ENCODE assay signal across 10 mouse cellular contexts in the genomic region with DNA sequence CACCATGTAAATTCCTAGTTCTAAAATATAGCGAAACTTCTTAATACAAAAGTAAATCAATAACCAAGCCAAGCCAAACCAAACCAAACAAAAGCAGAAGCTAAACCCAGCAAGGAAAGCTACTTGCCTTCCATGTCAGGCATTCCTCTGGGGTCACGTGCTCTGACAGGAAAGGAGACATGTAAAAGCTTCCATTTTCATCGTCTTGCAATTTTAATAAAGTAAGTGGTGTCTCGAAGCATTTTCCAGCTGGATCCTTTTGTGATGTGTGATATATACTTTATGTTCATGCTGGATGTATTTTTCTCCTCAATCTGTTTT.
DNase-seq lines count a peak whose midpoint lies in the region; ATAC-seq and TF ChIP-seq lines count a peak whose summit lies in the region.
"Had no signal": no experiment of that assay in that cellular context is flagged by ENCODE, and none has a peak within 500 bp of the region (broad histone marks: within the 10 kb centered on the region; RNA-seq: fewer than 3 reads in every experiment).

No protein-coding gene starts in this region.

- no peak for ATAC-seq in kidney, embryonic 15.5 days (replicated peaks; ENCODE audit: low FRiP score)
- ATAC-seq in megakaryocyte, adult 5-6 weeks (ENCODE audit: poor library complexity, severe bottlenecking): peak; percentile 77

- no peak for TF ChIP-seq CTCF in bone marrow macrophage, adult 2 months (IDR thresholded peaks at IDR 0.05; ENCODE audit: low read depth, low read length)
- no peak for TF ChIP-seq CTCF in cortical plate, adult 2 months (IDR thresholded peaks at IDR 0.05; ENCODE audit: extremely low read depth, insufficient read depth, low read length)

- H3K9me3 ChIP-seq in kidney, embryonic 15.5 days (replicated peaks): no peaks in the 10 kb centered on the region
- H3K9me3 ChIP-seq: hindbrain, embryonic 12.5 days had no signal

- no peak overlapping the region for H3K9ac ChIP-seq in kidney, embryonic 15.5 days
- H3K9ac ChIP-seq: hindbrain, embryonic 12.5 days had no signal

- H3K4me2 ChIP-seq in kidney, embryonic 15.5 days: no peak overlapping the region
- H3K4me2 ChIP-seq: hindbrain, embryonic 12.5 days had no signal

- no peak for DNase-seq in kidney, adult 9 months
- no peak for DNase-seq in frontal cortex, postnatal 14 days (ENCODE audit: low spot score in 2 of 2)
- DNase-seq in MN1 (ENCODE audit: low spot score): no peak
- DNase-seq: cerebellum, postnatal 14 days; thymus, postnatal 14 days had no signal

- H3K4me3 ChIP-seq in kidney, embryonic 15.5 days (replicated peaks): no peak overlapping the region
- peak overlapping the region; percentile 53 for H3K4me3 ChIP-seq in bone marrow macrophage, adult 2 months (ENCODE audit: insufficient read depth, low read length)
- H3K4me3 ChIP-seq in cortical plate, adult 2 months (ENCODE audit: insufficient read depth, low read length): no peak overlapping the region
- H3K4me3 ChIP-seq: hindbrain, embryonic 12.5 days had no signal

- H3K27ac ChIP-seq in kidney, embryonic 15.5 days: 0 out of 2 replicates have a peak overlapping the region, but pooled peaks have one; percentile 51
- peak overlapping the region; percentile 97 for H3K27ac ChIP-seq in bone marrow macrophage, adult 2 months (ENCODE audit: insufficient read depth, low read depth, low read length)
- peak overlapping the region; percentile 89; the same call in 1 of the 2 replicates for H3K27ac ChIP-seq in cortical plate, adult 2 months (ENCODE audit: insufficient read depth, low read length)
- H3K27ac ChIP-seq: hindbrain, embryonic 12.5 days had no signal

- H3K36me3 ChIP-seq in kidney, embryonic 15.5 days: no peaks in the 10 kb centered on the region
- H3K36me3 ChIP-seq: hindbrain, embryonic 12.5 days had no signal

- TF ChIP-seq POLR2A in bone marrow macrophage, adult 2 months (IDR thresholded peaks at IDR 0.05; ENCODE audit: borderline replicate concordance, low read depth, low read length): no peak
- TF ChIP-seq POLR2A in cortical plate, adult 2 months (IDR thresholded peaks at IDR 0.05; ENCODE audit: extremely low read depth, insufficient read depth, low read length): no peak

- H3K4me1 ChIP-seq in kidney, embryonic 15.5 days: 0 out of 2 replicates have a peak, but pooled peaks cover 2% of the 10 kb centered on the region
- peaks cover 24% of the 10 kb centered on the region for H3K4me1 ChIP-seq in bone marrow macrophage, adult 2 months (ENCODE audit: control insufficient read depth, insufficient read depth, low read length)
- no peaks in the 10 kb centered on the region for H3K4me1 ChIP-seq in cortical plate, adult 2 months (ENCODE audit: control insufficient read depth, insufficient read depth, low read length)
- H3K4me1 ChIP-seq: hindbrain, embryonic 12.5 days had no signal

- 69% methylated on average over 4 of the region's 4 CpGs for WGBS in kidney, embryonic 15.5 days

- H3K27me3 ChIP-seq in kidney, embryonic 15.5 days: no peaks in the 10 kb centered on the region
- H3K27me3 ChIP-seq: hindbrain, embryonic 12.5 days had no signal
